8 mouse cellular contexts compared by ENCODE assay signal in the genomic region with DNA sequence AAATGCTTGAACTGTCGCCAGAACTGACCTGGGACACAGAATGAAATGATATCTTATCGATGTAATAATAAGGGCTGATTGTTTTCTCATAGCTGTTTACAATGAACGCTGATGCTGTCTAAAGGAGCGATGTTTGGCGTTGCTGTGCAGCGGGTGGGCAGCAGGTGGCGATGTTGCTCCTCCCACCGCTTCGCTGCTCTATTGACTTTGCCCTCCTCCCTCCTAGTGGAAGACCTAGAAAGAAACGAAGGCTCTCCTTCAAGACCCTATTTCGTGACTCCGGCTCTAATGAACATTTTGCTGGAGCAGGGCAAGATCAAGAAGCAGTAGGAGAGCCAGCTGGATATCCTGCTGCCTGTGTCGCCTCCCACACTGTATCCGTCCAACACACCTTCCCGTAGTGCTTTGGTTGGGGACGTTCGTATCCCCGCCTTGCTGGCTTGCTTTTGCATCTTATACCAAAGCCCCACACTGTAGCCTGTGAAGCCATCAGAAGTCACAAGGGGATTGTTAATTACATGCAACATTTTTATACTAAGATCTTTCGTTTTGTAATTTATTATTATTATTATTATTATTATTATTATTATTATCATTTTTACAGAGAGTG.
DNase-seq lines count a peak whose midpoint lies in the region; ATAC-seq lines count a peak whose summit lies in the region.

No protein-coding gene starts in this region.

- H3K4me3 ChIP-seq in hindbrain, embryonic 15.5 days, result peak overlapping the region; percentile 32

- peaks cover 2% of the 10 kb centered on the region; the same call in 1 of the 2 replicates for H3K4me1 ChIP-seq in hindbrain, embryonic 15.5 days (replicated peaks)

- no peaks in the 10 kb centered on the region for H3K36me3 ChIP-seq in hindbrain, embryonic 15.5 days

- peak overlapping the region; percentile 62 for H3K4me2 ChIP-seq in hindbrain, embryonic 15.5 days

- no peaks in the 10 kb centered on the region for H3K27me3 ChIP-seq in hindbrain, embryonic 15.5 days

- DNase-seq in R1 (ENCODE audit: low read depth, low spot score), result peak; percentile 67
- peak; percentile 90 to 92 for DNase-seq in cerebellum, postnatal 14 days
- peak; percentile 74 to 83 for DNase-seq in frontal cortex, postnatal 25 days (ENCODE audit: low spot score in 2 of 2)
- peak; percentile 78 to 91 for DNase-seq in layer of hippocampus, postnatal 25 days (ENCODE audit: extremely low spot score in 1 of 2, low spot score in 1 of 2)
- peak; percentile 80 for DNase-seq in lung, postnatal 14 days
- DNase-seq in right cerebral cortex, adult 18-20 months, result peak; percentile 64
- peak; percentile 75 for DNase-seq in urinary bladder, postnatal 14 days (ENCODE audit: low spot score)

- H3K9ac ChIP-seq in hindbrain, embryonic 15.5 days, result peak overlapping the region; percentile 49

- ATAC-seq in hindbrain, embryonic 15.5 days (ENCODE audit: low FRiP score, low read depth), result peak; percentile 87

- no peak overlapping the region for H3K27ac ChIP-seq in hindbrain, embryonic 15.5 days (replicated peaks)

- H3K9me3 ChIP-seq in hindbrain, embryonic 15.5 days, result no peaks in the 10 kb centered on the region

- 12% methylated on average over 19 of the region's 19 CpGs for WGBS in hindbrain, embryonic 15.5 days
